Mouse (Mus musculus) forebrain, embryonic 12.5 days (tissue): ENCODE results near the gene Psd. TPM values are rescaled to one million over a fixed set of nuclear protein-coding genes. Genes with fewer than 3 reads are reported as not detected.

Source experiments
- ATAC-seq: fragments of 200-750 bp; cut with Nextera tagmentation; 2 replicates; pipeline ENCODE4 v1.8.0; 2017; ENCODE audit warnings: moderate TSS enrichment; ENCODE audit not compliant: low FRiP score
- H3K27ac ChIP-seq: fragments of 300-500 bp; sonication (generic); 2 replicates; pipeline ENCODE4 v1.5.1; 2016; ENCODE audit warnings: mild to moderate bottlenecking
- H3K27me3 ChIP-seq: fragments of 300-500 bp; sonication (generic); 2 replicates; pipeline ENCODE4 v1.6.1; 2016; ENCODE audit warnings: mild to moderate bottlenecking
- H3K36me3 ChIP-seq: fragments of 300-500 bp; sonication (generic); replicated peaks from 2 replicates; pipeline ENCODE4 v1.6.1; 2016; ENCODE audit warnings: mild to moderate bottlenecking
- H3K4me1 ChIP-seq: fragments of 300-500 bp; sonication (generic); 2 replicates; pipeline ENCODE4 v1.6.1; 2016
- H3K4me2 ChIP-seq: fragments of 300-500 bp; sonication (generic); 2 replicates; pipeline ENCODE4 v1.6.1; 2016; ENCODE audit warnings: mild to moderate bottlenecking, moderate library complexity
- H3K4me3 ChIP-seq: fragments of 300-500 bp; sonication (generic); replicated peaks from 2 replicates; pipeline ENCODE4 v1.5.1; 2016; ENCODE audit warnings: mild to moderate bottlenecking
- H3K9ac ChIP-seq: fragments of 300-500 bp; sonication (generic); 2 replicates; pipeline ENCODE4 v1.6.1; 2016; ENCODE audit warnings: mild to moderate bottlenecking
- H3K9me3 ChIP-seq: fragments of 300-500 bp; sonication (generic); 2 replicates; pipeline ENCODE4 v1.6.1; 2016
- whole genome bisulfite sequencing: fragments of 180-500 bp; shearing (Covaris S2); methylation state at CpG from one replicate; pipeline ENCODE4 v1.1.7; 2016; 5-methylcytosine and 5-hydroxymethylcytosine counted together
- polyA plus RNA-seq: library from polyadenylated mRNA; unstranded; fragments of >200 nt; fragmentation: Nextera tagmentation; extraction: Ambion mirVana; gene quantifications from 2 replicates; pipeline ENCODE4 v1.2.1, GENCODE M21; 2016

Psd gene
- polyA plus RNA-seq, 1 experiment from 2014 or later, result 23.1 TPM

GRCm38 (mm10) chr19:46333906-46334305 lies 7.0 kb upstream of the Psd start:
- H3K4me3 ChIP-seq, result no peak overlapping the region
- no peaks in the 10 kb centered on the region for H3K9me3 ChIP-seq
- peaks cover 31% of the 10 kb centered on the region for H3K36me3 ChIP-seq
- ATAC-seq, result no peak
- no peak overlapping the region for H3K27ac ChIP-seq
- WGBS, result 89% methylated on average over 3 of the region's 3 CpGs
- peaks cover 5% of the 10 kb centered on the region; the same call in 1 of the 2 replicates for H3K27me3 ChIP-seq
- H3K9ac ChIP-seq, result no peak overlapping the region
- peaks cover 38% of the 10 kb centered on the region for H3K4me1 ChIP-seq
- no peak overlapping the region for H3K4me2 ChIP-seq

GRCm38 (mm10) chr19:46332721-46333339 lies 5.9 kb upstream of the Psd start:
- H3K36me3 ChIP-seq, result peaks cover 31% of the 10 kb centered on the region
- no peak overlapping the region for H3K9ac ChIP-seq
- 0 out of 2 replicates have a peak overlapping the region, but pooled peaks have one; percentile 17 for H3K4me2 ChIP-seq
- H3K9me3 ChIP-seq, result no peaks in the 10 kb centered on the region
- peaks cover 5% of the 10 kb centered on the region; the same call in 1 of the 2 replicates for H3K27me3 ChIP-seq
- peaks cover 37% of the 10 kb centered on the region for H3K4me1 ChIP-seq
- no peak overlapping the region for H3K4me3 ChIP-seq
- peak overlapping the region; percentile 25; the same call in 1 of the 2 replicates for H3K27ac ChIP-seq
- ATAC-seq, result no peak
- WGBS, result 28% methylated on average over 7 of the region's 7 CpGs

- WGBS, result 83% methylated on average over 3 of the region's 3 CpGs
- Histone ChIP-seq H3K4me2 (no peak overlapping the region), H3K9me3 (no peaks in the 10 kb centered on the region), H3K27ac (no peak overlapping the region), H3K9ac (no peak overlapping the region), H3K4me1 (peaks cover 37% of the 10 kb centered on the region), H3K4me3 (no peak overlapping the region), H3K27me3 (peaks cover 7% of the 10 kb centered on the region), H3K36me3 (peaks cover 31% of the 10 kb centered on the region)
- no peak for ATAC-seq
Measured at GRCm38 (mm10) chr19:46331936-46332335, 5.0 kb upstream of the Psd start.

GRCm38 (mm10) chr19:46331326-46331725 lies 4.4 kb upstream of the Psd start:
- ATAC-seq, result no peak
- Histone ChIP-seq H3K9ac (no peak overlapping the region), H3K27me3 (peaks cover 13% of the 10 kb centered on the region), H3K9me3 (no peaks in the 10 kb centered on the region), H3K4me2 (no peak overlapping the region), H3K4me3 (no peak overlapping the region), H3K36me3 (peaks cover 31% of the 10 kb centered on the region), H3K4me1 (peaks cover 43% of the 10 kb centered on the region), H3K27ac (no peak overlapping the region)
- WGBS, result 92% methylated on average over 14 of the region's 14 CpGs

- Histone ChIP-seq H3K4me1 (peaks cover 50% of the 10 kb centered on the region), H3K4me2 (no peak overlapping the region), H3K9me3 (no peaks in the 10 kb centered on the region), H3K27me3 (peaks cover 19% of the 10 kb centered on the region), H3K27ac (no peak overlapping the region), H3K4me3 (no peak overlapping the region), H3K9ac (no peak overlapping the region), H3K36me3 (peaks cover 31% of the 10 kb centered on the region)
- no peak for ATAC-seq
- 91% methylated on average over 12 of the region's 12 CpGs for WGBS
Measured at GRCm38 (mm10) chr19:46330696-46331095, 3.7 kb upstream of the Psd start.

- ATAC-seq, result peak; percentile 12; the same call in 1 of the 2 replicates
- peaks cover 31% of the 10 kb centered on the region for H3K36me3 ChIP-seq
- WGBS, result 5% methylated on average over 16 of the region's 16 CpGs
- H3K9me3 ChIP-seq, result no peaks in the 10 kb centered on the region
- peaks cover 27% of the 10 kb centered on the region for H3K27me3 ChIP-seq
- H3K4me3 ChIP-seq, result 0 out of 2 replicates have a peak overlapping the region, but pooled peaks have one; percentile 65
- H3K27ac ChIP-seq, result no peak overlapping the region
- H3K4me1 ChIP-seq, result peaks cover 57% of the 10 kb centered on the region
- no peak overlapping the region for H3K9ac ChIP-seq
- peak overlapping the region; percentile 25; the same call in 1 of the 2 replicates for H3K4me2 ChIP-seq
Measured at GRCm38 (mm10) chr19:46329951-46330350, 3.0 kb upstream of the Psd start.

GRCm38 (mm10) chr19:46329031-46329641 lies 2.2 kb upstream of the Psd start:
- H3K9me3 ChIP-seq, result no peaks in the 10 kb centered on the region
- peak overlapping the region; percentile 65 for H3K4me3 ChIP-seq
- peak overlapping the region; percentile 96 for H3K4me2 ChIP-seq
- peaks cover 35% of the 10 kb centered on the region for H3K27me3 ChIP-seq
- peak overlapping the region; percentile 96 for H3K27ac ChIP-seq
- H3K36me3 ChIP-seq, result peaks cover 31% of the 10 kb centered on the region
- no peak for ATAC-seq
- WGBS, result 1% methylated on average over 54 of the region's 54 CpGs
- peak overlapping the region; percentile 70 for H3K9ac ChIP-seq
- H3K4me1 ChIP-seq, result peaks cover 57% of the 10 kb centered on the region

- no peaks in the 10 kb centered on the region for H3K9me3 ChIP-seq
- peaks cover 43% of the 10 kb centered on the region for H3K27me3 ChIP-seq
- peak within 1 kb of the TSS; percentile 96 for H3K27ac ChIP-seq
- H3K9ac ChIP-seq, result peak within 1 kb of the TSS; percentile 70
- peak within 1 kb of the TSS; percentile 65 for H3K4me3 ChIP-seq
- H3K4me2 ChIP-seq, result peak within 1 kb of the TSS; percentile 96
- H3K36me3 ChIP-seq, result peaks cover 28% of the 10 kb centered on the region
- under 1% methylated on average over 81 of the region's 81 CpGs for WGBS
- peaks cover 57% of the 10 kb centered on the region for H3K4me1 ChIP-seq
- peak; percentile 86 for ATAC-seq
Measured at GRCm38 (mm10) chr19:46328081-46329030, 1.4 kb upstream of the Psd start, which contains the start of gene Fbxl15. TSS of gene Fbxl15 (plus strand) at chr19:46328184.

GRCm38 (mm10) chr19:46327531-46328064 lies 642 bp upstream of the Psd start:
- WGBS, result 34% methylated on average over 14 of the region's 14 CpGs
- H3K4me1 ChIP-seq, result peaks cover 58% of the 10 kb centered on the region
- peak overlapping the region; percentile 65 for H3K4me3 ChIP-seq
- peak overlapping the region; percentile 96 for H3K4me2 ChIP-seq
- H3K9me3 ChIP-seq, result no peaks in the 10 kb centered on the region
- ATAC-seq, result peak; percentile 17; the same call in 1 of the 2 replicates
- H3K27ac ChIP-seq, result peak overlapping the region; percentile 96
- H3K9ac ChIP-seq, result peak overlapping the region; percentile 70; the same call in 1 of the 2 replicates
- H3K27me3 ChIP-seq, result peaks cover 50% of the 10 kb centered on the region
- peaks cover 25% of the 10 kb centered on the region for H3K36me3 ChIP-seq

- H3K4me1 ChIP-seq, result peaks cover 67% of the 10 kb centered on the region
- peaks cover 56% of the 10 kb centered on the region for H3K27me3 ChIP-seq
- peak overlapping the region; percentile 96 for H3K27ac ChIP-seq
Measured at GRCm38 (mm10) chr19:46326019-46326755, 769 bp downstream of the Psd start.

GRCm38 (mm10) chr19:46324918-46325317 lies 2.0 kb downstream of the Psd start:
- Histone ChIP-seq H3K27ac (no peak overlapping the region), H3K27me3 (peaks cover 66% of the 10 kb centered on the region), H3K9ac (no peak overlapping the region), H3K4me1 (peaks cover 73% of the 10 kb centered on the region), H3K4me2 (peak overlapping the region; percentile 96), H3K9me3 (no peaks in the 10 kb centered on the region), H3K36me3 (no peaks in the 10 kb centered on the region), H3K4me3 (no peak overlapping the region)
- WGBS, result 76% methylated on average over 5 of the region's 5 CpGs
- ATAC-seq, result no peak

More at GRCm38 (mm10) chr19:46326019-46326755, 769 bp downstream of the Psd start:
- Histone ChIP-seq H3K4me2 (peak overlapping the region; percentile 96), H3K9ac (peak overlapping the region; percentile 61), H3K4me3 (peak overlapping the region; percentile 65), H3K9me3 (no peaks in the 10 kb centered on the region), H3K36me3 (peaks cover 11% of the 10 kb centered on the region)
- 2% methylated on average over 27 of the region's 29 CpGs for WGBS
- no peak for ATAC-seq
